Mouse (Mus musculus): ENCODE results near the gene Gm6525.

GRCm38 (mm10) chr3:84131369-84131768 lies 42.5 kb upstream of the Gm6525 start:
- TF ChIP-seq CTCF (IDR thresholded peaks at IDR 0.05; ENCODE audit: extremely low read depth, insufficient read depth, low read length) (no peak), POLR2A (IDR thresholded peaks at IDR 0.05; ENCODE audit: extremely low read depth, insufficient read depth, low read length) (no peak)

Measured in cortical plate, adult 2 months (tissue).